Mouse (Mus musculus) thymus, adult 2 months (tissue): ENCODE measurements around the gene Slfn14.

Source experiments
- CTCF ChIP-seq: fragments of 200-500 bp; IDR thresholded peaks from 2 replicates; pipeline ENCODE4 v1.5.1; 2012; ENCODE audit warnings: mild to moderate bottlenecking, control low read depth, low read length, moderate library complexity, borderline replicate concordance; ENCODE audit not compliant: control insufficient read depth, poor library complexity, insufficient read depth; ENCODE audit errors: extremely low read depth
- POLR2A ChIP-seq: fragments of 200-500 bp; IDR thresholded peaks from 2 replicates; pipeline ENCODE4 v1.6.1; 2012; ENCODE audit warnings: mild to moderate bottlenecking, low read length, control low read depth, moderate library complexity; ENCODE audit not compliant: control insufficient read depth, poor library complexity, insufficient read depth; ENCODE audit errors: extremely low read depth

GRCm38 (mm10) chr11:83312471-83312870, 25.9 kb upstream of the Slfn14 start:
- TF ChIP-seq CTCF (no peak), POLR2A (no peak)
